Comparison of ENCODE assay signal across 8 mouse cellular contexts in the genomic region with DNA sequence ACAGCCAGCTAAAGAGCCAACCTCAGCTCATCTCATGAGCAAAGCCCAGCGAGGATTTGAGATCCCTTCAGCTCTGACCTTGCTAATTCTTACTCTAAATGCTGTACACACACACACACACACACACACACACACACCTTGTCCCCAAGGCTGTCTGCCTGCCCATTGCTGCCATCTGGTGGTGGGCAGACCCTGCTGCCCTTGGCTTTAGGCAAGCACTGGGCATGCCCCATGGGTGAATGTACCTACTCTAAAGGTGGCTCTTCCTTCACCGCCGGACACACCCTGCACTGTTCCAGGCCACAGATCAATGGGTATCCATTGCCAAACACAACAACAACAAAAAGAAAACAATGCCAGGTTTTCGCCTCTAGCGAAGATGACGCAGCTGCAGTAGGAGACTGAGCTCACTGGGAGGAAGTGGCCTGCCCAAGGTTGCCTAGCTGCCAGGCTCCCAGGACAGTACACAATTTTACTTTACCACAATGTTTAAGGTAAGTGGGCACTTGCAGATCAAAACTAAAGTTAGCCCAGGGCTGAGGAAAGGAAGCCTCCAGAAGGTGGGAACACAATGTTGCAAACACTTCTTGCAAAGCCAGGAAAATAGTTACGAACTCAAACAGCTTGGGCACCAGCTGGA. TPM values are rescaled to one million over a fixed set of nuclear protein-coding genes. Genes with fewer than 3 reads are reported as not detected.
DNase-seq lines count a peak whose midpoint lies in the region; ATAC-seq and TF ChIP-seq lines count a peak whose summit lies in the region.

No protein-coding gene starts in this region.

- no peak overlapping the region for H3K4me3 ChIP-seq in heart, embryonic 10.5 days
- H3K4me3 ChIP-seq in gastrocnemius, adult 2 months = no peak overlapping the region
- no peak overlapping the region for H3K4me3 ChIP-seq in kidney, embryonic 16.5 days (ENCODE audit: low read length)
- no peak overlapping the region for H3K4me3 ChIP-seq in liver, embryonic 12.5 days

- H3K4me2 ChIP-seq in kidney, embryonic 16.5 days (replicated peaks; ENCODE audit: low read depth, low read length) = no peak overlapping the region
- H3K4me2 ChIP-seq in liver, embryonic 12.5 days = no peak overlapping the region

- H3K4me1 ChIP-seq in heart, embryonic 10.5 days = peaks cover 16% of the 10 kb centered on the region
- H3K4me1 ChIP-seq in kidney, embryonic 16.5 days (ENCODE audit: insufficient read depth, low read length) = peaks cover 9% of the 10 kb centered on the region; the same call in 1 of the 2 replicates
- no peaks in the 10 kb centered on the region for H3K4me1 ChIP-seq in liver, embryonic 12.5 days

- WGBS in heart, embryonic 10.5 days = 79% methylated on average over 7 of the region's 7 CpGs
- 74% methylated on average over 7 of the region's 7 CpGs for WGBS in kidney, embryonic 16.5 days
- 71% methylated on average over 7 of the region's 7 CpGs for WGBS in liver, embryonic 12.5 days (ENCODE audit: insufficient replicate concordance)

- intact Hi-C loops in gastrocnemius, adult 2 months (cut with DNase I) = loop anchor here (1.0 to 10.0 kb wide), 3 partner anchors 213 to 512 kb away; no protein-coding TSS in a partner anchor

- peak; percentile 59 to 77 for DNase-seq in heart, adult 18-20 months
- DNase-seq in heart, embryonic 10.5 days (ENCODE audit: low spot score) = no peak
- peak; percentile 97 for DNase-seq in cerebellum, adult 9-10 months
- peak; percentile 86 for DNase-seq in gastrocnemius, adult 2 months
- DNase-seq in neural tube, embryonic 10.5 days (ENCODE audit: extremely low spot score, low spot score) = peak; percentile 70
- DNase-seq in splenic B cell, adult 2 months (ENCODE audit: low read depth, low spot score) = peak; percentile 90

- no peaks in the 10 kb centered on the region for H3K9me3 ChIP-seq in heart, embryonic 10.5 days
- no peaks in the 10 kb centered on the region for H3K9me3 ChIP-seq in kidney, embryonic 16.5 days (ENCODE audit: low read length)
- no peaks in the 10 kb centered on the region for H3K9me3 ChIP-seq in liver, embryonic 12.5 days (replicated peaks)

- peak; percentile 82 for TF ChIP-seq CTCF in gastrocnemius, adult 2 months (IDR thresholded peaks at IDR 0.05)

- no peak overlapping the region for H3K27ac ChIP-seq in heart, embryonic 10.5 days
- no peak overlapping the region for H3K27ac ChIP-seq in gastrocnemius, adult 2 months
- peak overlapping the region; percentile 26; the same call in 1 of the 2 replicates for H3K27ac ChIP-seq in kidney, embryonic 16.5 days (ENCODE audit: low read length)
- H3K27ac ChIP-seq in liver, embryonic 12.5 days = no peak overlapping the region

- H3K27me3 ChIP-seq in heart, embryonic 10.5 days (ENCODE audit: insufficient read depth, poor library complexity, severe bottlenecking) = no peaks in the 10 kb centered on the region
- no peaks in the 10 kb centered on the region for H3K27me3 ChIP-seq in kidney, embryonic 16.5 days (ENCODE audit: insufficient read depth, low read length)
- no peaks in the 10 kb centered on the region for H3K27me3 ChIP-seq in liver, embryonic 12.5 days (replicated peaks)
- H3K27me3 ChIP-seq in splenic B cell, adult 2 months (ENCODE audit: control insufficient read depth, insufficient read depth, low read length, poor library complexity, severe bottlenecking) = no peaks in the 10 kb centered on the region

- no peaks in the 10 kb centered on the region for H3K36me3 ChIP-seq in heart, embryonic 10.5 days
- peaks cover 3% of the 10 kb centered on the region; the same call in 1 of the 2 replicates for H3K36me3 ChIP-seq in kidney, embryonic 16.5 days (ENCODE audit: insufficient read depth, low read length)
- no peaks in the 10 kb centered on the region for H3K36me3 ChIP-seq in liver, embryonic 12.5 days
- no peaks in the 10 kb centered on the region; the same call in none of the 2 replicates for H3K36me3 ChIP-seq in splenic B cell, adult 2 months (ENCODE audit: control insufficient read depth, insufficient read depth, low read length, poor library complexity, severe bottlenecking)

- peak; percentile 70; the same call in 1 of the 2 replicates for ATAC-seq in kidney, embryonic 16.5 days (ENCODE audit: low FRiP score, low TSS enrichment)
- peak; percentile 37; the same call in 1 of the 2 replicates for ATAC-seq in liver, embryonic 12.5 days

- H3K9ac ChIP-seq in kidney, embryonic 16.5 days (replicated peaks; ENCODE audit: low read length) = no peak overlapping the region
- no peak overlapping the region for H3K9ac ChIP-seq in liver, embryonic 12.5 days

RNA-seq across cellular contexts. Expression of gene Sergef, which starts 33.1 kb away (rescaled TPM):
- 1 to 10 TPM; 3.8 to 5.9 TPM for total RNA-seq in heart, adult 18-20 months (2021)
- polyA plus RNA-seq in heart, embryonic 10.5 days (2016; fragmentation: Nextera tagmentation; extraction: Ambion mirVana) = 12.0 and 12.5 TPM in 2 replicates
- 1 to 10 TPM; 2.1 to 3.5 TPM for total RNA-seq in gastrocnemius, adult 2 months (2021)
- 14.7 and 16.5 TPM in 2 replicates for polyA plus RNA-seq in kidney, embryonic 16.5 days (2015; fragmentation: Nextera tagmentation; extraction: Ambion mirVana)
- 8.9 and 9.7 TPM in 2 replicates for polyA plus RNA-seq in liver, embryonic 12.5 days (2016; fragmentation: Nextera tagmentation; extraction: Ambion mirVana)
